Mouse (Mus musculus): Measurements from ENCODE around the gene Stard9. TPM values are rescaled to one million over a fixed set of nuclear protein-coding genes. Genes with fewer than 3 reads are reported as not detected.
A peak's percentile ranks its signal among the peaks of the same experiment; 100 is the strongest.

The Stard9 gene
- total RNA-seq, 2 experiments from 2014 or later: 8.5 to 8.7 TPM

DNA sequence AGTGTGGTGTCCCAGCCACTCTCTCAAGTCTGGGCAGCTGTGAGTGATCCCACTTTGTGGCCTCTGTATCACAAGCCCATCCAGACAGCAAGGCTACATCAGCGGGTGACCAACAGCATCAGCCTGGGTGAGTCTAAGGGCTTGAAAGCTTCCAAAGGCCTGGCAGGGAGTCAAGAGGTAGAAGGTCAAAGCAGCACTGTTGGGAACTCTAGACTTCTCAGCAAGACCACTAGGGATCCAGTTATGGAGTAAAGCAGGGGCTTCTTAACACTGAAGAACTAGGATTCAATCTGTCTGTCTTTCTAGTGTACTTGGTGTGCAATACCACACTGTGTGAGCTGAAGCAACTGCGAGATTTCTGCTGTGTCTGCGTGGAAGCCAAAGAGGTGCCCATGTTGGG, 84.5 kb downstream of the Stard9 start:
- no peak for DNase-seq (ENCODE audit: low spot score in 2 of 2)
- intact Hi-C loops (cut with DNase I): no loop called here

DNA sequence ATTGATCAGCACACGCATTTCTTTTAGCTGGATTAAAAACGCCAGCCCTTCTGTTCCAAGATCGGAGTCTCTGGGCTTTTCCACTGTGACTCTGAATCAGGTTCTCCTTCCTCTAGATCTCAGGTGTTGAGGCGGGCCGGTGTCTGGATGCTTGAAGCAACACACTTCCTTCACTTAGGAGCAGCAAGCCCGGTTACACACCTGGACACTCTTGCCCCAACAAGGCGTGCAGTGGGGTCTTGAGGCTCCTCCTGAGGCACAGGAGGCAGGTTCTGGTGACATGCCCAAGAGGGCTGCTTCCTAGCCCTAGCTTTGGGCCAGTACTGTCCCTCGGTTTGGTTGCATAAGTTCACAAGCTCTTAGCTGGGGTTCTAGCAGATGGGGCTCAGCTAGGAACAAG, 89.6 kb downstream of the Stard9 start:
- no peak for DNase-seq (ENCODE audit: low spot score in 2 of 2)
- intact Hi-C loops (cut with DNase I): no loop called here

DNA sequence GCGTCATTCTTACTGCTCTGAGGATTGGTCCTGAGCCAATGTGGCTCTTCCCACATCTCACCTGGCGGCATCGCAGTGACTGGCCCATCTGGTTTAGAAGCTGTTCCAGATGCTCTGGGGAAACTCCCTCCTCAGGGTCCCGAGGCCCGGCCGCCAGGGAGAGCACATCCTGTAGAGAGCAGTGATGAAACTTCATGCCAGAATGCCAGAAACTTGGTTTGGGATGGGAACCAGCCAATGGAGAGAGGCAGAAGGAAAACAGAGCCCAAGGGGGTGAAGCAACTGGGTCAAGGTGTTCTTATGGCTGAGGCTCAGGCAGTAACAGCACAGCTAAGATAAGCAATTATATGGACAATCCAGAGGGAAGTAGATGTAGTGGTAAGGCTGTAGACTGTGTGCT, 91.9 kb downstream of the Stard9 start:
- intact Hi-C loops (cut with DNase I): no loop called here

GRCm38 (mm10) chr2:120721911-120722310, 93.0 kb downstream of the Stard9 start:
- intact Hi-C loops (cut with DNase I): no loop called here
- DNase-seq (ENCODE audit: low spot score in 2 of 2): no peak

More for the DNA sequence above, 91.9 kb downstream of the Stard9 start:
- no peak for DNase-seq (ENCODE audit: low spot score in 2 of 2)

- no peak for DNase-seq (ENCODE audit: low spot score in 2 of 2)
- intact Hi-C loops (cut with DNase I): no loop called here
These were observed 93.6 kb downstream of the Stard9 start for GRCm38 (mm10) chr2:120722491-120722890.

- intact Hi-C loops (cut with DNase I): no loop called here
These were observed 94.7 kb downstream of the Stard9 start for GRCm38 (mm10) chr2:120723621-120724020.

GRCm38 (mm10) chr2:120724176-120724575, 95.3 kb downstream of the Stard9 start:
- no peak for DNase-seq (ENCODE audit: low spot score in 2 of 2)
- intact Hi-C loops (cut with DNase I): no loop called here

More at GRCm38 (mm10) chr2:120723621-120724020, 94.7 kb downstream of the Stard9 start:
- DNase-seq (ENCODE audit: low spot score in 2 of 2): no peak

GRCm38 (mm10) chr2:120729775-120730585, 101.1 kb downstream of the Stard9 start:
- DNase-seq (ENCODE audit: low spot score in 2 of 2): peak in 1 of 2 experiments; percentile 16
- intact Hi-C loops (cut with DNase I): loop anchor here (2.0 kb wide), 1 partner anchor 141 kb away; no protein-coding TSS in a partner anchor

DNA sequence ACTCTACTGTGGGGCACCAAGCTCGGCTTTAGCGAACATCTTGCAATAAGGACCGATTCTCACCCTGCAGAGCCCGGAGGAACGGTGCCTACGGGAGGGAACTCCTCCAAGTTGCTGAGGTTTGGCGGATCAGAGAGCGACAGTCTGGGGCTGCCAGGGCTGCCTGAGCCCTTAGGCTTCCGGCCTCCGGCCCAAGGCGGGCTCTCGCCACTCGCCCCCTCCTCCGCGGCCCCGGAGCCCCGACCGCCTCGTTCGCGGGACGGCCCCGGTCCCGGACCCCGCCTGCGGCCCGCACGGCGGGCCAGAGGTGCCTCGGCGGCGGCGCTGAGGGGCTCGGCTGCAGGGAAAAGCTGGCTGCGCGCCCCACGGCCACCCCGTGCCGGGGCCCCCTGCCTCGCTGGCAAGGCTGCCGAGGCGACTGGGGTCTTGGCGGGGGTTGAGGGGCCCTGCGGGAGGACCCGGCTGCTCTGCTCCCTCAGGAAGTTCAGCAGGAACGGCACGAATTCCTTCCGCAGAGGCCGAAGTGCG, 101.8 kb downstream of the Stard9 start:
- intact Hi-C loops (cut with DNase I): loop anchor here (2.0 kb wide), 1 partner anchor 140 kb away; no protein-coding TSS in a partner anchor
- DNase-seq (ENCODE audit: low spot score in 2 of 2): peak; percentile 14 to 19

DNA sequence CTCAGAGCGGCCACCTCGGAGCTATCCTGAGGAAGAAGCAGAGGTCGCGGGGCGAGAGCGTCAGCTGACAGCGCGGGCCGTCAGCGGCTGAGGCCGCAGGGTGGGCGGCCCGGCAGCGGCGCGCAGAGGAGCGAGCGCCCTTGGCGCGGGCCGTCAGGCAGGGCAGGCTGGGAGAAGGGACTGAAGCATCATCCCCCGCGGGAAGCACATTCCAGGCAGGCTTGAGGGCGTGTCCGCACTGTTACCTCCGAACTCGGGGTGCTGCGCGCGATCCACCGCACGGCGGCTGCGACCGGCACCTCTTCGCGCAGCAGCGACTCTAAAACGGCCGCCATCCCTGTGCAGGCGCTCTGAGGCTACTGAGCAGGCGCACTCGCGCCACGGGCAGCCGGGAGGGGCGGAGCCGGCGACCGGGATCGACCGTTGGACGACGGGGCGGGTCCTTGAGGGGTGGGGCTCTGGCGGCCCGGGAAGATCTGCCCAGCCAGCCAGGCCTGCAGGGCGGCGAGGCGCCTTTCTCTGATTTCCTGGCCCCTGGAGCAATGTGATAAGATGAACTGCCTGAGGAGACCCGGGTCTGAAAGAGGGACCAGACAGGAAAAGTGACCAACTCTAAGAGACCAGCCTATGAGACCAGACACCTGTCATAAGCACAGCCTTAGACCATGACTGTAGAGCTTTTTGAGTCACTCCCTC, 102.4 kb downstream of the Stard9 start:
- intact Hi-C loops (cut with DNase I): loop anchor here (2.0 kb wide), 1 partner anchor 139 kb away; no protein-coding TSS in a partner anchor
- DNase-seq (ENCODE audit: low spot score in 2 of 2): peak; percentile 85 to 91

GRCm38 (mm10) chr2:120731877-120732530, 103.1 kb downstream of the Stard9 start:
- intact Hi-C loops (cut with DNase I): loop anchor here (2.0 kb wide), 1 partner anchor 139 kb away; no protein-coding TSS in a partner anchor
- no peak for DNase-seq (ENCODE audit: low spot score in 2 of 2)

GRCm38 (mm10) chr2:120745496-120745895, 116.6 kb downstream of the Stard9 start:
- intact Hi-C loops (cut with DNase I): no loop called here

GRCm38 (mm10) chr2:120748041-120748440, 119.1 kb downstream of the Stard9 start:
- no peak for DNase-seq (ENCODE audit: low spot score in 2 of 2)
- intact Hi-C loops (cut with DNase I): no loop called here

More at GRCm38 (mm10) chr2:120745496-120745895, 116.6 kb downstream of the Stard9 start:
- DNase-seq (ENCODE audit: low spot score in 2 of 2): no peak

GRCm38 (mm10) chr2:120761922-120762321, 133.0 kb downstream of the Stard9 start:
- intact Hi-C loops (cut with DNase I): no loop called here
- no peak for DNase-seq (ENCODE audit: low spot score in 2 of 2)

- intact Hi-C loops (cut with DNase I): no loop called here
- peak; percentile 16 to 30 for DNase-seq (ENCODE audit: low spot score in 2 of 2)
These were observed 141.5 kb downstream of the Stard9 start for GRCm38 (mm10) chr2:120770265-120770935.
